Mouse (Mus musculus): ENCODE results near the gene Olfr461.
"Not testable (repeated sequence)": the region's sequence is repeated elsewhere in the genome, so short reads cannot be mapped to it uniquely, and the experiment has no call there.

The Olfr461 gene

DNA sequence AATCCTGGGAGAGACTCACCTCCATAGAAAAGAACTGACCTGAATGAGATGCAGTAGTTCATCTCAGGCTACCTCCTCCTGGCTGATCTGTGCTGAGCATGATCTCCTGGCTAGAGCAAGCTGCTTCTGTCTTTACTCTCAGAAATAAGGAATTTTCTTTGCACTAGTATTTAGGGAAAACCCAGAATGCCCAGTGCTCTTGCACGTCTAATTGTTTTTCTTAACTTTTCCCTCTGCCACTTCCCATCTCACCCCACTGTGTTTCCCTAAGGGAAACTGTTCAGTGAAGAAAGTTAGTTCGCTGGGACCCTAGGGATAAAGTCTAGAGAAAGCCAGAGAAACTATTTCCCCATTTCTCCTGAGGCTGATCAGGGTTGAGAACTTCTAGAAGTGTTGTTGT lies at the start of gene Olfr461:
Gene Olfr461, minus strand, starts transcription at position 101 of the 400 bp plus-strand sequence.
- DNase-seq (ENCODE audit: low spot score in 2 of 2): no peak

DNA sequence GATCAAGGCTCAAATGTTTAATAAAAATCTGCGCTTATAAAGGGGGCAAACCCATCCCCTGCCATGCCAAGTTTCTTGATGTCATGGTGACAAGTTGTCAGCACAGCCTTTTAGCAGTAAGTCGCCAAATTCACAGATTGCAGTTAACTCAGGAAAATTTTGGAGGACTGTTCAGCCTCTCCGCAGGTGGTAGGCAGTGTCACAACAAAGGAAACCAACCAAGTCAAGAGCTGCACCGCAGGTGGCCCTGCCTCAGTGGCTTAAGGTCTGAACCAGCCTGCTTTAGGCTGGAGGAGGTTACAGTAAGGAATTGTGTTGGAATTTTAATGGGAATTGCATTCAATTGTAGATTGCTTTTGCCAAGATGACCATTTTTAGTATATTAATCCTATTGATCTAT lies 43.7 kb upstream of the Olfr461 start:
- not testable (repeated sequence) for DNase-seq (ENCODE audit: low spot score in 2 of 2)

DNA sequence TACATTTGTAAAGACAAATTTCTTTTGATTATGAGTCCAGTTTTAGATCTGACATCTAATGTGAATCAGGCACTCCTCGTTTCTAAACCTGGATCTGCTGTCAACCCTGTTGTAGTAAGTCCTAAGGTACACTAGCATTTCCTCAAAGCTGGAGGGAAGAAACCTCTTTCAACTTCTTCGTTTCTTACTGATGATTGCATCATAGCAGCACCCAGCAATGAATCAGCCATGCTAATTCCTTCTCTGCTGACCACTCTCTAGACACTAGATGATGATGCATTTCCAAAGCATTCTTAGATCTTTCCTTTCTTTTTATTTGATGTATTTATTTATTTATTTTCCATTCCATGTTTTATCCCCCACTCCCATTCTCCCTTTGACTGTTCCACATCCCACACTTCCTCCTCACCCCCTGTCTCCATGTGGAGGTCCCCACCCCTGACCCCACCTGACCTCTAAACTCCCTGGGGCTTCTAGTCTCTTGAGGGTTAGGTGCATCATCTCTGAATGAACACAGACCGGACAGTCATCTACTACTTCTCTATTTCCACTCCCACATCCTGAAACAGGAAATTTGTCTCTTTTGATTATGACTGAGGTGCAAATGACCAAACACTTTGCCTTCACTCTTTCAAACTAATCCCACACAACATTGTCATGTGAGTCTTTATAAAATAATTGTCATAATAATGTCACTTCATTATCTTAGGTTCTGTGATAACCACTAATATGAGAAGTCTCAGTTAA lies 40.1 kb upstream of the Olfr461 start:
- no peak for DNase-seq (ENCODE audit: low spot score in 2 of 2)

DNA sequence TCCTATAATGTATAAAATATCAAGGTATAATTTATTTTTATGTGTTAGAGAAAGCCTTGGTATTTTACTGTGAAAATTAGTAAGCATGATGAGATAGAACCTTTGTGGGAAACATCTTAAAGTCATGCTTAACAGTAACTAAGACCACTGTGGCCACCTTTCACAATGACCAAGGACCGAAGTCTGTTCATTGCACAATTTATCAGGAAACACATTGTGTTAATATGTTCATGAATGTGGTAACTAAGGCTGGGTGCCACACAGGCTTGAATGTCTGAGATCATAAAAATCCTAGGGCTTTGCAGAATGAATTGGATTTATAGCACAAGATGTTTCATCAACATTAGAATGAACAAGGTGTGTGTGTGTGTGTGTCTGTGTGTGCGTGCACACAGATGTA lies 33.5 kb upstream of the Olfr461 start:
- no peak for DNase-seq (ENCODE audit: low spot score in 2 of 2)

DNA sequence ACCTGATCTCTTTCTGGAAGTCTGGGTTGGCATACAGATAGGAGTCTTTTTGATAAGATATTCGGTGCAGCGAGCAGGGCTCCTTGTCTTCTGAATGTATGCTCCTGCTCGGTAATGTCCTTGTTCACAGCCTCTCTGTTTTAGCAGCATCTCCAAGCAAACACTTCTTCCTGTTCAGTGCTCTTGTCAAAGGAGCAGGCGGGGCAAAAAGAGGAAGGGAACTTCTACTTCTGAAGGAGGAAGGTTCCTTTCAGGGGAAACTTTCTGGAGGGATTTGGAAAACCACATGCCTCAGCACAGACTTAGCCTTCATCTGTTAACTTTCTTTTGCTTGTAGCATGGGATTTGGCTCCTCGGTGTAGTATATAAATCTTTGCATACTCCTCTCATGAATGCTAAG lies 30.8 kb upstream of the Olfr461 start, which contains the start of gene Clec5a:
Gene Clec5a, minus strand, starts transcription at position 177 of the 400 bp plus-strand sequence.
- no peak for DNase-seq (ENCODE audit: low spot score in 2 of 2)

DNA sequence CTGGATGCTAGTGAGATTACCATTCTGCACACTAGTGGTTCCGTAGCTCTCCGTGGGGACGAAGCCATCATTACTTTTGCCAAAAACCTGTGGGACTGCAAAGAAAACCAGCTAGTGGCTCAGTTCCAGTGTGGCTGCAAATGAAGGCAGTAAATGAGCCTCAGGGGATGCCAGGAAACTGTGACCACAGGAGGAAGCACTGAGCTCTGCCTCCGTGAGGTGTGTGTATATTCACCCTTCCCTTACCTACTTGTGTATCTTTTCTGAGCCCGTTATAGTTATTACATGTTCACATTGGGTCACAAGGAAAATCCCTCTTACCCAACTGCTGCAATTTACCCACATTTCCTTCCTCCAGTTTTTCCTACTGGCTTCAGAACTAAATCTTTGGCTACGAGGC lies 29.5 kb upstream of the Olfr461 start:
- DNase-seq (ENCODE audit: low spot score in 2 of 2): no peak

DNA sequence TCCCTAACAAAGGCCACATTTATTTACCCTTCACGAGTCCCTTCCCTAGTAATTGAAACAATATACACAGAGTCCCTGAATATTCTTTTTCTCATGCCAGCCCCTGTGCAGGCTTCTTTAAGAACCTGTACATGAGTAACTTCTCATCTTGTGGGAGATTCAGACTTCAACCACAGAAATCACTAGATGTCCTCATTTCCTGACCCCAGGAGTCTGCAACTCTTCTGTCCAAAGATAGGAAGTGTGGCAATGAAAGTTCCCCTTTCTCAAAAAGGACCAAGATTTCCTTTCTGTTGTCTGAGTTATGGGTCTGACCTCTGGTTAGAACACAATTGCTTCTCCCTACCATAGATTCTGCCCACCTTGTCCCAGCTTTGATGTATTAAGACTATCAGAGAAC lies 21.5 kb upstream of the Olfr461 start:
- no peak for DNase-seq (ENCODE audit: low spot score in 2 of 2)

DNA sequence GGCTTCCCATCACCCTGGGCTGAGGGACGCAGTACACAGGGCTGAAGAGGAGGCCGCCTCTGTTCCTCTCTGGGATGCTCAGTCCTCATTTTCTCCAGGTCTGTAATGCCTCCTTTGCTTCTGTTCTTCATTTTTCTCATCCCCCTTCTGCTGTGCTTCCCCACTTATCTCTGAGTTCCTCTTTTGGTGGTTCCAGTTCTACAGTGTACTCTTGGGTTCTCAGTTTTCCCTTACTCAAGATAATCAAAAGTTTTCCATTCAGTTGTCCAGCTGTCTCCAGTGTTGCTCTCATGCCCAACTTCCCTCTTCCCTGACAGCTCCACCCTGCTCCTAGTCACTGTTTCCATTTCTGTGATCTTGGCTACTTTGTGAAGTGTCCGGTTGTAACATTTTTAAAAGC lies 18.8 kb upstream of the Olfr461 start:
- DNase-seq (ENCODE audit: low spot score in 2 of 2): no peak

DNA sequence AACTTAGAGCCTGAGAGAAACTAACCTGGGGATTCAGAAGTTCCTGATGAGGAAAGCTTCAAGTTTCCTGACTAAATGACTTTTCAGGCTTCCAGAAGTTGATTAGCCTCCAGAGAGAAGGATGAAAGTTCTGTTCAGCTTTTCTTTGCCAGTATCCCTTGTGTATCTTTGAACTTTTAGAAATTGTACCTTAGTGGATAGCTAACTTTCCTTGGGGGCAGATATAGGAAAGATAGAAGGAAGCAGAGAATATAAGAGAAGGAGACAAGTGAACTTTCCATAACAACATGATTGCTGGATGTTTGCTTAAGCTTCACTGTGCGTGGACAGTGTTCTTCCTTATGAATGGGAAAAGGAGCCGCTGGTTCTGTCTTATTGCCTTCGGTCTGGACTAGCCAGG lies 14.3 kb upstream of the Olfr461 start, which contains the start of gene Olfr460:
Gene Olfr460, plus strand, starts transcription at position 301 of the 400 bp plus-strand sequence.
- DNase-seq (ENCODE audit: low spot score in 2 of 2): no peak

DNA sequence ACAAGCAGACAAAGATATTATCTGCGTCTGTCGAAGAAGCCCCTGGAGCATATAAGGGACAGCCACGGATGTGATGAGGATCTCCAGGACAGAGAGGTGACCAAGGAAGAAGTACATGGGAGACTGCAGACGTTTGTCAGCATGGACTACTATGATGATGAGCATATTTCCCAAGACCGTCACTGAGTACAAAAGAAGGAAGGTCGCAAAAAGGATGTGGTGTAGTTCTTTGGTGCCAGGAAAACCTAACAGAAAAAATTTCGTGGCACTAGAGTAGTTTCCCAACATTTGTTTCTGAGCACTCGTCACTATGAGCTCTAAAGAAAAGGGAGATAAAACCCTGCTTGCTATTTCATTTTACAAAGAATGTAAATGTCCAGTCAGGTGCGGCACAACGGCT lies 10.2 kb downstream of the Olfr461 start:
- no peak for DNase-seq (ENCODE audit: low spot score in 2 of 2)

DNA sequence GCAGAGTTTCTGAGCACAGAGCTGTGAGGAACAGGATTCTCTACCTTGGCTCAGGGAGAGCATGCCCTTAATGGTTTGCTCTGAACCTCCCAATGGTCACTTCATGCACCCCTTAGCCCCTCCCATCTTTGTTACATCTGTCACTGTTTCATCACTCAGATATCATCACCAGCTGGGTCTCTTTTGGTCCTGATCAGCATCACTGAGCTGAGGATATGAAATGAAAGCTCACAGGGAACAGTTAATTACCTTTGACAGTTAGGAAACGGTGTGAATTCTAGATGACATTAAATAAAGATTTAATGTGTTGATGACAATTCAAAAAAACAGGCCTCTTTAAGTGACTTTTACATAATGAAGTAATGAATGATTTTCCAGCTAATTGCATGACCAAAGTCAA lies 35.4 kb downstream of the Olfr461 start, which contains the start of gene Prss37:
Gene Prss37, minus strand, starts transcription at position 101 of the 400 bp plus-strand sequence.
- DNase-seq (ENCODE audit: low spot score in 2 of 2): no peak

DNA sequence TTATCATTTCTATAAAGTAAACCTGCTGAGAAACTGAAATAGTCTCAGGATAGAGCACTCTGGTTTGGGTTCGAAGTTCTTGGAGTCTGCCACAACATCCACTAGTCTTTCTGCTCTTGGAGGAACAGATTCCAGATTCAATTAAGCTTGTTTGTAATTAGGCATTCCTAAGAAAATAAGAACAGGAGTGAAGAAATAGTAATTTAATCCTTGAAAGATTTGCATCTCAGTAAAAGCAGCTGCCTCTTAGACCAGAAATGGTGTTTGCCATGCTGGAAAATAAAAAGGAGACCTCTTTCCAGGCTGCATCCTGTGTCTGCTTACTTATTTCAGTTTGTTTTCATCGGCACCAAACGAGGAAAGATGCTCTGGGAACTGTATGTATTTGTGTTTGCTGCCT lies 61.6 kb downstream of the Olfr461 start, which contains the start of gene Tas2r108:
Gene Tas2r108, plus strand, starts transcription at position 301 of the 400 bp plus-strand sequence.
- DNase-seq (ENCODE audit: low spot score in 2 of 2): no peak
